30 mouse cellular contexts compared by ENCODE assay signal in genomic region chr13:3895397-3895980, GRCm38 (mm10). TPM values are rescaled to one million over a fixed set of nuclear protein-coding genes. Genes with fewer than 3 reads are reported as not detected.
A peak's percentile ranks its signal among the peaks of the same experiment; 100 is the strongest.
DNase-seq lines count a peak whose midpoint lies in the region; ATAC-seq and TF ChIP-seq lines count a peak whose summit lies in the region.
"Had no signal": no experiment of that assay in that cellular context is flagged by ENCODE, and none has a peak within 500 bp of the region (broad histone marks: within the 10 kb centered on the region; RNA-seq: fewer than 3 reads in every experiment).

No protein-coding gene starts in this region.

- no peak for TF ChIP-seq CTCF in lung, postnatal 0 days (IDR thresholded peaks at IDR 0.05)
- TF ChIP-seq CTCF in small intestine, adult 2 months (IDR thresholded peaks at IDR 0.05; ENCODE audit: extremely low read depth, insufficient read length, insufficient replicate concordance, low read depth, low read length) = no peak
- TF ChIP-seq CTCF in cerebellum, adult 2 months (IDR thresholded peaks at IDR 0.05; ENCODE audit: borderline replicate concordance, insufficient read depth, low read depth, low read length) = no peak

- H3K4me1 ChIP-seq in heart, embryonic 11.5 days (ENCODE audit: control insufficient read depth, insufficient read depth, low read length) = peaks cover 4% of the 10 kb centered on the region
- H3K4me1 ChIP-seq in lung, postnatal 0 days (ENCODE audit: insufficient read depth, low read depth, low read length) = peaks cover 10% of the 10 kb centered on the region; the same call in 1 of the 2 replicates
- no peaks in the 10 kb centered on the region for H3K4me1 ChIP-seq in intestine, embryonic 15.5 days (replicated peaks)
- H3K4me1 ChIP-seq in small intestine, adult 2 months (ENCODE audit: control insufficient read depth, insufficient read depth, insufficient read length, low read length) = peaks cover 18% of the 10 kb centered on the region; the same call in 1 of the 2 replicates
- H3K4me1 ChIP-seq in cerebellum, adult 2 months (ENCODE audit: control insufficient read depth, insufficient read depth, low read length) = no peaks in the 10 kb centered on the region
- H3K4me1 ChIP-seq: midbrain, embryonic 12.5 days had no signal

- TF ChIP-seq EP300 in lung, postnatal 0 days (IDR thresholded peaks at IDR 0.05) = no peak

- H3K9me3 ChIP-seq in heart, embryonic 11.5 days (replicated peaks; ENCODE audit: control insufficient read depth, low read length) = no peaks in the 10 kb centered on the region
- H3K9me3 ChIP-seq in lung, postnatal 0 days (ENCODE audit: low read length) = no peaks in the 10 kb centered on the region
- no peaks in the 10 kb centered on the region for H3K9me3 ChIP-seq in intestine, embryonic 15.5 days
- H3K9me3 ChIP-seq: embryonic facial prominence, embryonic 12.5 days; forebrain, embryonic 13.5 days; heart, embryonic 13.5 days; midbrain, embryonic 12.5 days had no signal

- 0 out of 2 replicates have a peak, but pooled peaks cover 3% of the 10 kb centered on the region for H3K36me3 ChIP-seq in heart, embryonic 11.5 days (ENCODE audit: control insufficient read depth, insufficient read depth, low read length)
- H3K36me3 ChIP-seq in lung, postnatal 0 days (ENCODE audit: insufficient read depth, low read length) = no peaks in the 10 kb centered on the region
- no peaks in the 10 kb centered on the region for H3K36me3 ChIP-seq in intestine, embryonic 15.5 days
- no peaks in the 10 kb centered on the region for H3K36me3 ChIP-seq in small intestine, adult 2 months (ENCODE audit: control insufficient read depth, insufficient read depth, low read length)

- TF ChIP-seq POLR2A in small intestine, adult 2 months (IDR thresholded peaks at IDR 0.05; ENCODE audit: low read depth, low read length) = peak; percentile 50; the same call in 1 of the 2 replicates
- no peak for TF ChIP-seq POLR2A in cerebellum, adult 2 months (IDR thresholded peaks at IDR 0.05; ENCODE audit: borderline replicate concordance, insufficient read depth, low read length)

- intact Hi-C loops in heart, postnatal 36 days (cut with DNase I) = loop anchor here (10.0 kb wide), 2 partner anchors 351 to 491 kb away; no protein-coding TSS in a partner anchor

- 71% methylated on average over 8 of the region's 8 CpGs for WGBS in heart, embryonic 11.5 days (ENCODE audit: insufficient replicate concordance)
- WGBS in lung, postnatal 0 days = 51% methylated on average over 8 of the region's 8 CpGs
- WGBS in intestine, embryonic 15.5 days = 63% methylated on average over 8 of the region's 8 CpGs
- WGBS in small intestine, adult 2 months = 29% methylated on average over 8 of the region's 8 CpGs
- 86% methylated on average over 8 of the region's 8 CpGs for WGBS in cerebellum, adult 2 months

- H3K27me3 ChIP-seq in heart, embryonic 11.5 days (ENCODE audit: control insufficient read depth, insufficient read depth, low read length) = no peaks in the 10 kb centered on the region
- H3K27me3 ChIP-seq in lung, postnatal 0 days (replicated peaks; ENCODE audit: insufficient read depth, low read length) = no peaks in the 10 kb centered on the region
- no peaks in the 10 kb centered on the region for H3K27me3 ChIP-seq in intestine, embryonic 15.5 days (replicated peaks)
- H3K27me3 ChIP-seq in small intestine, adult 2 months (ENCODE audit: control insufficient read depth, insufficient read depth, low read length) = no peaks in the 10 kb centered on the region
- H3K27me3 ChIP-seq in cerebellum, adult 2 months (ENCODE audit: control insufficient read depth, insufficient read depth, low read length) = no peaks in the 10 kb centered on the region
- H3K27me3 ChIP-seq: CH12.LX; embryonic facial prominence, embryonic 12.5 days; forebrain, embryonic 13.5 days; heart, embryonic 13.5 days; midbrain, embryonic 12.5 days had no signal

- 0 out of 2 replicates have a peak overlapping the region, but pooled peaks have one; percentile 3 for H3K9ac ChIP-seq in heart, embryonic 11.5 days (ENCODE audit: low read depth, low read length)
- H3K9ac ChIP-seq in lung, postnatal 0 days (replicated peaks; ENCODE audit: low read depth) = no peak overlapping the region
- H3K9ac ChIP-seq in intestine, embryonic 15.5 days = no peak overlapping the region
- H3K9ac ChIP-seq: embryonic facial prominence, embryonic 12.5 days; forebrain, embryonic 13.5 days; heart, embryonic 13.5 days; midbrain, embryonic 12.5 days had no signal

- H3K27ac ChIP-seq in heart, embryonic 11.5 days (ENCODE audit: low read depth, low read length) = peak overlapping the region; percentile 22; the same call in 1 of the 2 replicates
- no peak overlapping the region for H3K27ac ChIP-seq in lung, postnatal 0 days (ENCODE audit: low read length)
- 0 out of 2 replicates have a peak overlapping the region, but pooled peaks have one; percentile 29 for H3K27ac ChIP-seq in intestine, embryonic 15.5 days
- H3K27ac ChIP-seq in small intestine, adult 2 months (ENCODE audit: insufficient read depth, low read depth, low read length) = peak overlapping the region; percentile 96
- no peak overlapping the region for H3K27ac ChIP-seq in cerebellum, adult 2 months (ENCODE audit: insufficient read depth, low read length)
- H3K27ac ChIP-seq: embryonic facial prominence, embryonic 12.5 days; forebrain, embryonic 13.5 days; heart, embryonic 13.5 days; macrophage; midbrain, embryonic 12.5 days had no signal

- no peak overlapping the region for H3K4me2 ChIP-seq in heart, embryonic 11.5 days
- H3K4me2 ChIP-seq in lung, postnatal 0 days (replicated peaks; ENCODE audit: low read depth, low read length) = no peak overlapping the region
- 0 out of 2 replicates have a peak overlapping the region, but pooled peaks have one; percentile 3 for H3K4me2 ChIP-seq in intestine, embryonic 15.5 days (replicated peaks)
- H3K4me2 ChIP-seq: embryonic facial prominence, embryonic 12.5 days; forebrain, embryonic 13.5 days; heart, embryonic 13.5 days; midbrain, embryonic 12.5 days had no signal

- no peak for DNase-seq in heart, postnatal 36 days
- peak; percentile 68 for DNase-seq in lung, postnatal 0 days (ENCODE audit: low spot score)
- no peak for DNase-seq in lung, postnatal 4 days
- DNase-seq in thymus, postnatal 14 days = no peak
- DNase-seq in cerebellum, adult 2 months = no peak
- DNase-seq: adrenal gland, postnatal 25 days; cerebellum, adult 8-10 months; gastrocnemius, postnatal 25 days; heart, postnatal 4 days; lung, adult 18-20 months; spleen, adult 18-20 months; thymus, adult 2 months had no signal

- ATAC-seq in heart, embryonic 11.5 days (replicated peaks; ENCODE audit: insufficient number of reproducible peaks, low FRiP score, low TSS enrichment) = no peak
- ATAC-seq in lung, postnatal 0 days = peak; percentile 39
- no peak for ATAC-seq in intestine, embryonic 15.5 days
- ATAC-seq: forebrain, embryonic 13.5 days; hindbrain, embryonic 16.5 days had no signal

- no peak overlapping the region for H3K4me3 ChIP-seq in heart, embryonic 11.5 days (ENCODE audit: low read depth, low read length)
- no peak overlapping the region for H3K4me3 ChIP-seq in lung, postnatal 0 days (ENCODE audit: low read depth, low read length)
- no peak overlapping the region for H3K4me3 ChIP-seq in intestine, embryonic 15.5 days (replicated peaks)
- H3K4me3 ChIP-seq in small intestine, adult 2 months (ENCODE audit: low read depth, low read length) = no peak overlapping the region
- no peak overlapping the region for H3K4me3 ChIP-seq in cerebellum, adult 2 months (replicated peaks; ENCODE audit: insufficient read depth, low read depth, low read length)
- H3K4me3 ChIP-seq: embryonic facial prominence, embryonic 12.5 days; erythroblast, embryonic 14.5 days; forebrain, embryonic 13.5 days; heart, embryonic 13.5 days; midbrain, embryonic 12.5 days had no signal

RNA-seq across cellular contexts. Expression of gene Net1, which starts 22.5 kb away (rescaled TPM):
- polyA plus RNA-seq in heart, embryonic 11.5 days (2014; fragmentation: Nextera tagmentation; extraction: Ambion mirVana) = 47.9 and 51.8 TPM in 2 replicates
- 10 to 100 TPM; 18.1 to 22.4 TPM for total RNA-seq in heart, postnatal 36 days (2021)
- 83.7 and 91.5 TPM in 2 replicates for polyA plus RNA-seq in lung, postnatal 0 days (2015; fragmentation: Nextera tagmentation; extraction: Ambion mirVana)
- 124 and 131 TPM in 2 replicates for polyA plus RNA-seq in intestine, embryonic 15.5 days (2015; fragmentation: Nextera tagmentation; extraction: Ambion mirVana)
- polyA plus RNA-seq in small intestine, adult 2 months (2012; rRNA removed) = 16.8 and 64.6 TPM in 2 replicates
- 7.8 and 8.6 TPM in 2 replicates for polyA plus RNA-seq in cerebellum, adult 2 months (2012; rRNA removed)

RNA-seq across cellular contexts. Expression of gene Tubal3, which starts 22.6 kb away (rescaled TPM):
- polyA plus RNA-seq in heart, embryonic 11.5 days (2014; fragmentation: Nextera tagmentation; extraction: Ambion mirVana) = not detected in 2 replicates
- total RNA-seq in heart, postnatal 36 days (2021) = not detected
- polyA plus RNA-seq in lung, postnatal 0 days (2015; fragmentation: Nextera tagmentation; extraction: Ambion mirVana) = not detected in 2 replicates
- polyA plus RNA-seq in intestine, embryonic 15.5 days (2015; fragmentation: Nextera tagmentation; extraction: Ambion mirVana) = 31.1 and 36.0 TPM in 2 replicates
- 18.3 and 52.6 TPM in 2 replicates for polyA plus RNA-seq in small intestine, adult 2 months (2012; rRNA removed)
- polyA plus RNA-seq in cerebellum, adult 2 months (2012; rRNA removed) = not detected in 2 replicates
- total RNA-seq: adrenal gland, postnatal 25 days; gastrocnemius, postnatal 25 days; heart, postnatal 4 days; layer of hippocampus, postnatal 14 days; MEL; monocyte, adult 5-6 weeks had no signal
- polyA plus RNA-seq: embryonic facial prominence, embryonic 12.5 days; erythroblast, embryonic 14.5 days; forebrain, embryonic 13.5 days; heart, embryonic 13.5 days; hindbrain, embryonic 16.5 days; kidney, embryonic 14.5 days; limb, embryonic 11.5 days; macrophage; midbrain, embryonic 12.5 days; neural tube, embryonic 11.5 days; thymus, adult 2 months; urinary bladder, adult 2 months had no signal

RNA-seq across cellular contexts. Expression of gene Calm5, which starts 41.5 kb away (rescaled TPM):
- not detected in 2 replicates for polyA plus RNA-seq in heart, embryonic 11.5 days (2014; fragmentation: Nextera tagmentation; extraction: Ambion mirVana)
- total RNA-seq in heart, postnatal 36 days (2021) = not detected
- not detected in 2 replicates for polyA plus RNA-seq in lung, postnatal 0 days (2015; fragmentation: Nextera tagmentation; extraction: Ambion mirVana)
- polyA plus RNA-seq in intestine, embryonic 15.5 days (2015; fragmentation: Nextera tagmentation; extraction: Ambion mirVana) = not detected in 2 replicates
- polyA plus RNA-seq in small intestine, adult 2 months (2012; rRNA removed) = not detected in 2 replicates
- polyA plus RNA-seq in cerebellum, adult 2 months (2012; rRNA removed) = not detected in 2 replicates
- total RNA-seq: adrenal gland, postnatal 25 days; CH12.LX; gastrocnemius, postnatal 25 days; heart, postnatal 4 days; layer of hippocampus, postnatal 14 days; MEL; monocyte, adult 5-6 weeks had no signal
- polyA plus RNA-seq: embryonic facial prominence, embryonic 12.5 days; erythroblast, embryonic 14.5 days; forebrain, embryonic 13.5 days; heart, embryonic 13.5 days; hindbrain, embryonic 16.5 days; kidney, embryonic 14.5 days; limb, embryonic 11.5 days; macrophage; midbrain, embryonic 12.5 days; neural tube, embryonic 11.5 days; thymus, adult 2 months; urinary bladder, adult 2 months had no signal

RNA-seq across cellular contexts. Expression of gene Ucn3, which starts 49.7 kb away (rescaled TPM):
- polyA plus RNA-seq in heart, embryonic 11.5 days (2014; fragmentation: Nextera tagmentation; extraction: Ambion mirVana) = not detected in 2 replicates
- total RNA-seq in heart, postnatal 36 days (2021) = not detected
- not detected in 2 replicates for polyA plus RNA-seq in lung, postnatal 0 days (2015; fragmentation: Nextera tagmentation; extraction: Ambion mirVana)
- polyA plus RNA-seq in intestine, embryonic 15.5 days (2015; fragmentation: Nextera tagmentation; extraction: Ambion mirVana) = 0.25 and 0.44 TPM in 2 replicates
- polyA plus RNA-seq in small intestine, adult 2 months (2012; rRNA removed) = 1.2 and 1.3 TPM in 2 replicates
- not detected in 2 replicates for polyA plus RNA-seq in cerebellum, adult 2 months (2012; rRNA removed)
- total RNA-seq: adrenal gland, postnatal 25 days; CH12.LX; gastrocnemius, postnatal 25 days; heart, postnatal 4 days; layer of hippocampus, postnatal 14 days; MEL; monocyte, adult 5-6 weeks had no signal
- polyA plus RNA-seq: embryonic facial prominence, embryonic 12.5 days; erythroblast, embryonic 14.5 days; forebrain, embryonic 13.5 days; heart, embryonic 13.5 days; kidney, embryonic 14.5 days; limb, embryonic 11.5 days; macrophage; midbrain, embryonic 12.5 days; neural tube, embryonic 11.5 days; urinary bladder, adult 2 months had no signal

RNA-seq across cellular contexts. Expression of gene Calm4, which starts 57.9 kb away (rescaled TPM):
- not detected in 2 replicates for polyA plus RNA-seq in heart, embryonic 11.5 days (2014; fragmentation: Nextera tagmentation; extraction: Ambion mirVana)
- total RNA-seq in heart, postnatal 36 days (2021) = not detected
- polyA plus RNA-seq in lung, postnatal 0 days (2015; fragmentation: Nextera tagmentation; extraction: Ambion mirVana) = not detected in 2 replicates
- polyA plus RNA-seq in intestine, embryonic 15.5 days (2015; fragmentation: Nextera tagmentation; extraction: Ambion mirVana) = not detected in 2 replicates
- not detected in 2 replicates for polyA plus RNA-seq in small intestine, adult 2 months (2012; rRNA removed)
- not detected in 2 replicates for polyA plus RNA-seq in cerebellum, adult 2 months (2012; rRNA removed)
- total RNA-seq: adrenal gland, postnatal 25 days; CH12.LX; gastrocnemius, postnatal 25 days; heart, postnatal 4 days; layer of hippocampus, postnatal 14 days; MEL; monocyte, adult 5-6 weeks had no signal
- polyA plus RNA-seq: erythroblast, embryonic 14.5 days; forebrain, embryonic 13.5 days; heart, embryonic 13.5 days; kidney, embryonic 14.5 days; limb, embryonic 11.5 days; macrophage; midbrain, embryonic 12.5 days; neural tube, embryonic 11.5 days; urinary bladder, adult 2 months had no signal

Comparison
In these comparisons a context has a peak if more than half of its experiments do, and no peak if none do; other contexts are left out.
1. H3K27ac ChIP-seq: peak in heart, embryonic 11.5 days (single experiment), intestine, embryonic 15.5 days (single experiment) and small intestine, adult 2 months (single experiment); none in lung, postnatal 0 days (single experiment) and cerebellum, adult 2 months (single experiment).
2. RNA of gene Tubal3, which starts 22.6 kb away (polyA plus RNA-seq): 18.3 to 52.6 TPM in small intestine, adult 2 months and 31.1 to 36.0 TPM in intestine, embryonic 15.5 days; not detected in cerebellum, adult 2 months, not detected in lung, postnatal 0 days and not detected in heart, embryonic 11.5 days; every median in the first group is over 10 times any median in the second.